Mouse (Mus musculus) heart, adult 2 months (tissue): Measurements from ENCODE around the gene Vstm2b. TPM values are rescaled to one million over a fixed set of nuclear protein-coding genes. Genes with fewer than 3 reads are reported as not detected.

Experiments used
- DNase-seq, 2 experiments: peaks; one replicate each; pipeline ENCODE4 v3.0.0; 2021
- H3K27ac ChIP-seq: fragments of 200-600 bp; 2 replicates; pipeline ENCODE4 v1.8.1; 2022
- H3K27me3 ChIP-seq: fragments of 200-500 bp; 2 replicates; pipeline ENCODE4 v1.6.1; 2012; ENCODE audit warnings: mild to moderate bottlenecking, low read length, inconsistent platforms, mixed read lengths; ENCODE audit not compliant: control insufficient read depth, insufficient read depth
- H3K36me3 ChIP-seq: fragments of 200-500 bp; 2 replicates; pipeline ENCODE4 v1.6.1; 2012; ENCODE audit warnings: low read length, inconsistent platforms; ENCODE audit not compliant: control insufficient read depth, insufficient read depth
- H3K4me1 ChIP-seq: fragments of 200-500 bp; 2 replicates; pipeline ENCODE4 v1.6.1; 2011; ENCODE audit warnings: low read length; ENCODE audit not compliant: control insufficient read depth, insufficient read depth
- H3K4me3 ChIP-seq: fragments of 200-600 bp; 2 replicates; pipeline ENCODE4 v1.8.1; 2022
- H3K79me2 ChIP-seq: fragments of 200-500 bp; replicated peaks from 2 replicates; pipeline ENCODE4 v1.6.1; 2012; ENCODE audit warnings: mild to moderate bottlenecking, inconsistent platforms, low read length, moderate library complexity, mixed read lengths; ENCODE audit not compliant: control insufficient read depth, insufficient read depth
- H3K9ac ChIP-seq: fragments of 200-500 bp; 2 replicates; pipeline ENCODE4 v1.6.1; 2012; ENCODE audit warnings: low read depth, mild to moderate bottlenecking, control low read depth, inconsistent platforms, low read length, mixed read lengths
- CTCF ChIP-seq: fragments of 200-600 bp; IDR thresholded peaks from 2 replicates; pipeline ENCODE4 v1.8.1; 2022; ENCODE audit warnings: antibody characterized with exemption, mild to moderate bottlenecking, moderate library complexity
- EP300 ChIP-seq: fragments of 200-500 bp; IDR thresholded peaks from 2 replicates; pipeline ENCODE4 v1.6.1; 2011; ENCODE audit warnings: low read depth, low read length, control low read depth; ENCODE audit not compliant: insufficient read depth
- POLR2A ChIP-seq: fragments of 200-500 bp; IDR thresholded peaks from 2 replicates; pipeline ENCODE4 v1.6.1; 2011; ENCODE audit warnings: mild to moderate bottlenecking, low read depth, low read length, control low read depth; ENCODE audit not compliant: insufficient read depth
- WGBS: fragments of 180-500 bp; shearing (Covaris S2); methylation state at CpG from one replicate; pipeline ENCODE4 v1.1.7; 2018; 5-methylcytosine and 5-hydroxymethylcytosine counted together
- intact Hi-C: fragments of 180-260 bp; cut with DNase I; formaldehyde crosslinking; loops from one replicate; pipeline ENCODE4 v1.15.1; 2025
- polyA plus RNA-seq: library from polyadenylated mRNA; depleted of rRNA; stranded (reverse); fragments of >200 nt; gene quantifications from 2 replicates; pipeline ENCODE4 v1.2.3, GENCODE M21; 2012
- total RNA-seq, 2 experiments: library from RNA; stranded (reverse); gene quantifications; 2 replicates each; pipeline ENCODE4 v1.2.3; 2021

Vstm2b gene
- total and polyA plus RNA-seq, 3 experiments, result 0.11 to 0.25 TPM; not detected in 1

DNA sequence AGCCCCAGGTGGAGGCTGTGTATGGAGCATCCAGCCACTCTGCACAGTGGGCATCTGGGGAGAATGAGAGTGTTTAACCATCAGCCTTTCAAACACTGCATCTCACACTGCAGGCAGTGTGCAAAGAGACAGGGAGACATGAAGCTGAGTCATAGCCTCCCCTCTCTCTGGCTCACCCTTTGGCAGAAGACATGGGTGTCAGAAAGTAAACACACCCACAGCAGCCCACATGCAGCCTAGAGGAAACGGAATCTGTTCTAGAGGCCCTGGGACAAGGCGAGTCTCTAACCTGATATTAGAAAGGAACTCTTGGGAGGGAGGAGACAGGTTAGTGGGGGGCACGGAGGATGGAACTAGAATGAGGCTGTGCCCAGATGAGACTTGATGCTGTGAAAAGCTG, 18.6 kb downstream of the Vstm2b start:
- Histone ChIP-seq H3K27ac (no peak overlapping the region), H3K79me2 (no peaks in the 10 kb centered on the region), H3K27me3 (no peaks in the 10 kb centered on the region), H3K9ac (no peak overlapping the region), H3K36me3 (no peaks in the 10 kb centered on the region), H3K4me3 (no peak overlapping the region), H3K4me1 (no peaks in the 10 kb centered on the region)
- no peak for TF ChIP-seq EP300
- no peak for TF ChIP-seq POLR2A
- intact Hi-C loops, result no loop called here
- no peak for DNase-seq
- WGBS, result 51% methylated on average over 3 of the region's 3 CpGs

DNA sequence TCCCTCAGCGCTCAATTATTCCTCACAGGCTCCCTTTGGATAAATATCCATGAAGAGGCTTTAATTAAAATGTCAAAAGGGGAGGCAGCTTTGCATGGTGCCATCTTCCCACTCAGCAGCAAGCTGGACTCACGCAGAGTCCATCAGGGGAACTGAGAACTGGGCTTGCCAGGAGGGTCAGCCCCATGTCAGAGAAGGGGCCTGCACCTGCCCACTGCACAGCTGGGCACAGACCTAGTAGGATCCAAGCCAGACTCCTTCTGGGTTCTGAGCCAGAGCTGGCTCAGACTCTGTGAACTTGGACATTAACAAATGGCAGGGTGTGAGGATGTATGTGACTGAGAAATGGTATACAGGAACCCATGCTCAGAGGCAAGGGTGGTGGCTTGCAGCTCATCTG, 22.0 kb downstream of the Vstm2b start:
- Histone ChIP-seq H3K36me3 (no peaks in the 10 kb centered on the region), H3K27me3 (no peaks in the 10 kb centered on the region), H3K9ac (no peak overlapping the region), H3K4me1 (no peaks in the 10 kb centered on the region), H3K4me3 (no peak overlapping the region), H3K79me2 (no peaks in the 10 kb centered on the region), H3K27ac (no peak overlapping the region)
- WGBS, result 81% methylated on average over 2 of the region's 2 CpGs
- no peak for DNase-seq
- TF ChIP-seq CTCF, result no peak
- TF ChIP-seq POLR2A, result no peak
- no peak for TF ChIP-seq EP300
- intact Hi-C loops, result no loop called here

DNA sequence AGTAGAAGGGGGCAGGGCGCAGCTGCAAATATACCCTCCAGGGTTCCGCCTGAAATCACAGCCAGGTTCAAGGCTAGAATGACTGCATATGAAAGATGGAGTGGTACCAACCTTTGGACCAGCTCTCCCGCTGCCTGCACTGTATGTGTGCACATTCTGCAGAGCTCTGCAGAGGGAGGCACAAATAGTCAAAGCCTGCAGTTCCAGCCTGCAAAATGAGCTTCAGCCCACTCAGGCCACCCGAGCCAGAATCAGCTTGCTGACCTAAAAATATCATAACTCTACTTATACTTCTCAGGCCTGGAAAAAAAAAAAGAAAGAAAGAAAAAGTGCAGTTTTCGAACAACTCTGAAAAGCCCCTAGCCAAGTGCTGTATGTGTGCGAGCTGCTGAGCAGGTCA, 23.2 kb downstream of the Vstm2b start:
- H3K36me3 ChIP-seq, result no peaks in the 10 kb centered on the region
- H3K27me3 ChIP-seq, result no peaks in the 10 kb centered on the region
- WGBS, result 60% methylated on average over 6 of the region's 6 CpGs
- DNase-seq, result no peak
- no peak overlapping the region for H3K27ac ChIP-seq
- no peaks in the 10 kb centered on the region for H3K79me2 ChIP-seq
- TF ChIP-seq CTCF (no peak), EP300 (no peak), POLR2A (no peak)
- intact Hi-C loops, result no loop called here
- H3K4me3 ChIP-seq, result no peak overlapping the region
- no peak overlapping the region for H3K9ac ChIP-seq
- no peaks in the 10 kb centered on the region for H3K4me1 ChIP-seq

DNA sequence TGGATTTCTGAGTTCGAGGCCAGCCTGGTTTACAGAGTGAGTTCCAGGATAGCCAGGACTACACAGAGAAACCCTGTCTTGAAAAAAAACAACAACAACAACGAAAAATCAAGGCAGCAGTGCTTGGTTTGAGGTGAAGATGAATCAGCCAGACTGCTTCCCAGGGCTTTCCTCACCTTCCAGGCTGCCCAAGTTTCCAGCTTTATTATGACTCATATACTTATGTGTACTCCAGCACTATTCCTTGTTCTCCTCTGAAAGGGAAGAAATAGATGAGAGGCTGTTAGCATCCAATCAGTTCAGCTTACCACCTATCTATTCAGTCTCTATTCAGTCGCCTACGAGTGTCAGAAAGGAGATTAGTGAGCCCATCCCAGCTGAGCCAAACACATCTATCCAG, 24.7 kb downstream of the Vstm2b start:
- WGBS, result 59% methylated on average over 4 of the region's 4 CpGs

DNA sequence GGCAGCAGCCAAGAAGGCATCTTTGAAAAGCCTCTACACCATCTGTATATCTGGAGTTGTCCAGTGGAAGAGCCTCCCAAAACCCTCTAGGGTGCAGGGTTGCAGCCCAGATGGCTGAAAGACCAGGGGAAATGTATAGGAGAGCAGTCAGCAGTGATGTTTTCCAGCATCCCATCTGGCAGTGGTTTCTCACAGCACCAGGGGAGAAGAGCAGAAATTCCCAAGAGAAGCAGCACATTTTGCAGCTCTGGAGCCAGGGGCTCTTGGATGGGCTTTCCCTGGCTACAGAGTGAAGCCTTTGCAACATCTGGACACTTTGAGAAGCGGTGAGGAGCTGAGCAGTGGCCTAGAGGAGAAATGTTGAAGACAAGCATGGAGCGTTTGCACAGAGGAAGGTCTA, 30.3 kb downstream of the Vstm2b start:
- Histone ChIP-seq H3K27me3 (no peaks in the 10 kb centered on the region), H3K27ac (no peak overlapping the region), H3K79me2 (no peaks in the 10 kb centered on the region), H3K4me3 (no peak overlapping the region), H3K36me3 (no peaks in the 10 kb centered on the region), H3K4me1 (no peaks in the 10 kb centered on the region), H3K9ac (no peak overlapping the region)
- peak in 1 of 2 experiments; percentile 4 for DNase-seq
- TF ChIP-seq CTCF, result no peak
- TF ChIP-seq EP300, result no peak
- no peak for TF ChIP-seq POLR2A
- intact Hi-C loops, result no loop called here
- WGBS, result 64% methylated on average over 2 of the region's 2 CpGs

More for the DNA sequence above, 24.7 kb downstream of the Vstm2b start:
- no peaks in the 10 kb centered on the region for H3K79me2 ChIP-seq
- no peaks in the 10 kb centered on the region for H3K4me1 ChIP-seq
- no peak overlapping the region for H3K27ac ChIP-seq
- H3K9ac ChIP-seq, result no peak overlapping the region
- no peaks in the 10 kb centered on the region for H3K36me3 ChIP-seq
- no peak overlapping the region for H3K4me3 ChIP-seq
- TF ChIP-seq EP300 (no peak), CTCF (no peak), POLR2A (no peak)
- H3K27me3 ChIP-seq, result no peaks in the 10 kb centered on the region
- no peak for DNase-seq
- intact Hi-C loops, result no loop called here

DNA sequence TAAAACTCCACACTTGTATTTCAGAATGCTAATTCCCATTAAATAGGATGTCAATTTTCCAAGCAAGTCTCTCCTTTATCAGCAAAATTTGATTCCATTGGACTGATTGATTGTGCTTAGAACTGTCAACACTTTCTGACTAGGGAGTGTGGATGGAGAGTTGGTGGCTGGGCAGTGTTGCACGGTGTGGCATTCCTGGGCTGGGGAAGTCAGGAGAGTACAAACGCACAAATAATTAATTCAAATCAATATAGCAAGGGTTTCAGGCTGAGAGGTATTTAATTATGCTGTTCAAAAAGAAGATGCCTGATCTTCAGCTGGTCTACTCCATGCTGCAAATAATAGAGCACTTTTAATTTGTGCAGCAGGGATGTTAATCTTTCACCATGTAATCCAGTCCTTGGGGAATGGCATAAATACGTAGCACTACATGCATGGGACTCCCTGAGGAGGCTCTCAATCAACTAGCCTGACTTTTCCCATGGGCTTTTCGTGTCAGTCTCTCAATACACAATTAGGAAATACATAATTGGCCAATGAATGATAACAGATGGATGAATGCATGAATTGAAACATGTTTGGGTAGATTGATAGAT, 38.6 kb downstream of the Vstm2b start:
- no peaks in the 10 kb centered on the region for H3K36me3 ChIP-seq
- no peak overlapping the region for H3K4me3 ChIP-seq
- no peak for DNase-seq
- no peak for TF ChIP-seq CTCF
- TF ChIP-seq EP300, result no peak
- no peak for TF ChIP-seq POLR2A
- H3K9ac ChIP-seq, result no peak overlapping the region
- WGBS, result 49% methylated on average over 4 of the region's 4 CpGs
- H3K27ac ChIP-seq, result no peak overlapping the region
- H3K79me2 ChIP-seq, result no peaks in the 10 kb centered on the region
- no peaks in the 10 kb centered on the region for H3K4me1 ChIP-seq
- H3K27me3 ChIP-seq, result no peaks in the 10 kb centered on the region
- intact Hi-C loops, result no loop called here
